Mouse (Mus musculus) testis, postnatal 14 days (tissue): ENCODE measurements around the gene Asic2.
"Not testable (repeated sequence)": the region's sequence is repeated elsewhere in the genome, so short reads cannot be mapped to it uniquely, and the experiment has no call there.

Source experiments
- DNase-seq: peaks from one replicate; pipeline ENCODE4 v3.0.0; 2021; ENCODE audit warnings: low spot score

The Asic2 gene

GRCm38 (mm10) chr11:81426857-81427256 lies 541.4 kb downstream of the Asic2 start:
- no peak for DNase-seq

GRCm38 (mm10) chr11:81419112-81419511 lies 549.1 kb downstream of the Asic2 start:
- no peak for DNase-seq

- DNase-seq: no peak
Measured at GRCm38 (mm10) chr11:81418027-81418426, 550.2 kb downstream of the Asic2 start.

GRCm38 (mm10) chr11:81416319-81416718 lies 551.9 kb downstream of the Asic2 start:
- DNase-seq: no peak

- DNase-seq: no peak
Measured at GRCm38 (mm10) chr11:81414596-81414995, 553.7 kb downstream of the Asic2 start.

- DNase-seq: no peak
Measured at GRCm38 (mm10) chr11:81411251-81411650, 557.0 kb downstream of the Asic2 start.

- DNase-seq: no peak
Measured at GRCm38 (mm10) chr11:81405951-81406350, 562.3 kb downstream of the Asic2 start.

- DNase-seq: no peak
Measured at GRCm38 (mm10) chr11:81402263-81402662, 566.0 kb downstream of the Asic2 start.

GRCm38 (mm10) chr11:81392855-81393254 lies 575.4 kb downstream of the Asic2 start:
- no peak for DNase-seq

- DNase-seq: no peak
Measured at GRCm38 (mm10) chr11:81386185-81386584, 582.1 kb downstream of the Asic2 start.

- no peak for DNase-seq
Measured at GRCm38 (mm10) chr11:81385547-81385946, 582.7 kb downstream of the Asic2 start.

GRCm38 (mm10) chr11:81374841-81375240 lies 593.4 kb downstream of the Asic2 start:
- DNase-seq: peak; percentile 12

GRCm38 (mm10) chr11:81374003-81374710 lies 594.1 kb downstream of the Asic2 start:
- no peak for DNase-seq

GRCm38 (mm10) chr11:81371545-81371944 lies 596.7 kb downstream of the Asic2 start:
- no peak for DNase-seq

GRCm38 (mm10) chr11:81370426-81370810 lies 597.8 kb downstream of the Asic2 start:
- no peak for DNase-seq

GRCm38 (mm10) chr11:81369497-81370425 lies 598.5 kb downstream of the Asic2 start:
- no peak for DNase-seq

GRCm38 (mm10) chr11:81364442-81364841 lies 603.8 kb downstream of the Asic2 start:
- DNase-seq: no peak

GRCm38 (mm10) chr11:81362461-81362860 lies 605.8 kb downstream of the Asic2 start:
- no peak for DNase-seq

GRCm38 (mm10) chr11:81361040-81361439 lies 607.2 kb downstream of the Asic2 start:
- DNase-seq: no peak

- not testable (repeated sequence) for DNase-seq
Measured at GRCm38 (mm10) chr11:81350498-81350897, 617.8 kb downstream of the Asic2 start.

- no peak for DNase-seq
Measured at GRCm38 (mm10) chr11:81331977-81332376, 636.3 kb downstream of the Asic2 start.

- no peak for DNase-seq
Measured at GRCm38 (mm10) chr11:81330982-81331381, 637.3 kb downstream of the Asic2 start.

GRCm38 (mm10) chr11:81328088-81328487 lies 640.2 kb downstream of the Asic2 start:
- DNase-seq: no peak
